Mouse (Mus musculus) limb, embryonic 14.5 days (tissue): ENCODE data around the gene Arnt. TPM values are rescaled to one million over a fixed set of nuclear protein-coding genes. Genes with fewer than 3 reads are reported as not detected.

ENCODE experiments used
- ATAC-seq: fragments of 200-750 bp; cut with Nextera tagmentation; 2 replicates; pipeline ENCODE4 v1.8.0; 2017; ENCODE audit warnings: low read depth, moderate number of reproducible peaks, moderate TSS enrichment; ENCODE audit not compliant: low FRiP score
- DNase-seq: peaks from one replicate; pipeline ENCODE4 v3.0.0-alpha.2; 2015; ENCODE audit warnings: low spot score
- H3K27ac ChIP-seq: fragments of 300-500 bp; sonication (generic); replicated peaks from 2 replicates; pipeline ENCODE4 v1.5.1; 2014; ENCODE audit warnings: low read depth, mild to moderate bottlenecking, low read length, moderate library complexity, mixed read lengths
- H3K27me3 ChIP-seq: fragments of 300-500 bp; sonication (generic); 2 replicates; pipeline ENCODE4 v1.6.1; 2014; ENCODE audit warnings: low read length, mixed read lengths; ENCODE audit not compliant: control insufficient read depth, insufficient read depth
- H3K36me3 ChIP-seq: fragments of 300-500 bp; sonication (generic); 2 replicates; pipeline ENCODE4 v1.6.1; 2014; ENCODE audit warnings: mild to moderate bottlenecking, low read length, moderate library complexity, mixed read lengths; ENCODE audit not compliant: control insufficient read depth, insufficient read depth
- H3K4me1 ChIP-seq: fragments of 300-500 bp; sonication (generic); 2 replicates; pipeline ENCODE4 v1.6.1; 2014; ENCODE audit warnings: antibody characterized with exemption, low read length, mixed read lengths; ENCODE audit not compliant: control insufficient read depth, insufficient read depth
- H3K4me2 ChIP-seq: fragments of 300-500 bp; sonication (generic); replicated peaks from 2 replicates; pipeline ENCODE4 v1.6.1; 2014; ENCODE audit warnings: low read depth, mild to moderate bottlenecking, low read length, moderate library complexity; ENCODE audit not compliant: severe bottlenecking
- H3K4me3 ChIP-seq: fragments of 300-500 bp; sonication (generic); replicated peaks from 2 replicates; pipeline ENCODE4 v1.5.1; 2014; ENCODE audit warnings: low read length
- H3K9ac ChIP-seq: fragments of 300-500 bp; sonication (generic); 2 replicates; pipeline ENCODE4 v1.6.1; 2014; ENCODE audit warnings: mild to moderate bottlenecking, low read depth, low read length, moderate library complexity; ENCODE audit not compliant: severe bottlenecking
- H3K9me3 ChIP-seq: fragments of 300-500 bp; sonication (generic); 2 replicates; pipeline ENCODE4 v1.6.1; 2016; ENCODE audit warnings: low read length; ENCODE audit not compliant: control insufficient read depth
- POLR2A ChIP-seq: fragments of 200-500 bp; IDR thresholded peaks from 2 replicates; pipeline ENCODE4 v1.8.0; 2012; ENCODE audit warnings: inconsistent platforms, mild to moderate bottlenecking, moderate library complexity, borderline replicate concordance; ENCODE audit not compliant: insufficient read depth, insufficient read length; ENCODE audit errors: extremely low read depth
- WGBS: fragments of 180-500 bp; shearing (Covaris S2); extraction: QIAGEN DNeasy Blood & Tissue Kit; methylation state at CpG from one replicate; pipeline ENCODE4 v1.1.7; 2014; 5-methylcytosine and 5-hydroxymethylcytosine counted together
- polyA plus RNA-seq, 2 experiments: library from polyadenylated mRNA; depleted of rRNA in 1 of 2; stranded (reverse) in 1 of 2; unstranded in 1 of 2; fragments of >200 nt; fragmentation: Nextera tagmentation in 1 of 2; extraction: Ambion mirVana in 1 of 2; gene quantifications; 2 replicates each; pipeline versions ENCODE4 v1.2.1 to v1.2.3; 2012 to 2014

Arnt gene
- polyA plus RNA-seq, 2 experiments: 37.9 to 57.1 TPM

- TF ChIP-seq POLR2A: no peak
- DNase-seq: no peak
- Histone ChIP-seq H3K36me3 (peaks cover 16% of the 10 kb centered on the region), H3K4me1 (no peaks in the 10 kb centered on the region), H3K27me3 (no peaks in the 10 kb centered on the region), H3K4me2 (no peak overlapping the region), H3K4me3 (no peak overlapping the region), H3K27ac (no peak overlapping the region), H3K9me3 (no peaks in the 10 kb centered on the region), H3K9ac (no peak overlapping the region)
- 48% methylated on average over 6 of the region's 6 CpGs for WGBS
- ATAC-seq: no peak
These were observed 75.2 kb downstream of the Arnt start for GRCm38 (mm10) chr3:95509348-95509747.

GRCm38 (mm10) chr3:95511611-95512180 lies 77.5 kb downstream of the Arnt start:
- peaks cover 13% of the 10 kb centered on the region for H3K36me3 ChIP-seq
- no peaks in the 10 kb centered on the region for H3K9me3 ChIP-seq
- H3K4me2 ChIP-seq: no peak overlapping the region
- DNase-seq: no peak
- no peak overlapping the region for H3K27ac ChIP-seq
- TF ChIP-seq POLR2A: no peak
- no peak for ATAC-seq
- WGBS: 80% methylated on average over 9 of the region's 9 CpGs
- no peaks in the 10 kb centered on the region for H3K27me3 ChIP-seq
- no peak overlapping the region for H3K9ac ChIP-seq
- H3K4me3 ChIP-seq: no peak overlapping the region
- no peaks in the 10 kb centered on the region for H3K4me1 ChIP-seq

- 90% methylated on average over 3 of the region's 3 CpGs for WGBS
- no peak for TF ChIP-seq POLR2A
- Histone ChIP-seq H3K36me3 (no peaks in the 10 kb centered on the region), H3K4me1 (peaks cover 3% of the 10 kb centered on the region; the same call in 1 of the 2 replicates), H3K9me3 (no peaks in the 10 kb centered on the region), H3K27me3 (no peaks in the 10 kb centered on the region), H3K9ac (no peak overlapping the region), H3K4me2 (no peak overlapping the region), H3K27ac (no peak overlapping the region), H3K4me3 (no peak overlapping the region)
- ATAC-seq (no peak), DNase-seq (no peak)
These were observed 82.4 kb downstream of the Arnt start for GRCm38 (mm10) chr3:95516614-95517041.

- H3K4me1 ChIP-seq: peaks cover 3% of the 10 kb centered on the region; the same call in 1 of the 2 replicates
- DNase-seq (peak; percentile 70), ATAC-seq (no peak; the same call in 1 of the 2 replicates)
- H3K36me3 ChIP-seq: no peaks in the 10 kb centered on the region
- no peak overlapping the region for H3K9ac ChIP-seq
- no peaks in the 10 kb centered on the region for H3K9me3 ChIP-seq
- no peaks in the 10 kb centered on the region for H3K27me3 ChIP-seq
- no peak overlapping the region for H3K4me3 ChIP-seq
- H3K4me2 ChIP-seq: 0 out of 2 replicates have a peak overlapping the region, but pooled peaks have one; percentile 3
- TF ChIP-seq POLR2A: no peak
- no peak overlapping the region for H3K27ac ChIP-seq
- 16% methylated on average over 10 of the region's 10 CpGs for WGBS
These were observed 83.3 kb downstream of the Arnt start for GRCm38 (mm10) chr3:95517493-95517898.

- H3K9me3 ChIP-seq: no peaks in the 10 kb centered on the region
- WGBS: 81% methylated on average over 7 of the region's 7 CpGs
These were observed 84.7 kb downstream of the Arnt start for GRCm38 (mm10) chr3:95518891-95519290.

GRCm38 (mm10) chr3:95519315-95519714 lies 85.1 kb downstream of the Arnt start:
- H3K9me3 ChIP-seq: no peaks in the 10 kb centered on the region
- no peaks in the 10 kb centered on the region for H3K27me3 ChIP-seq
- no peaks in the 10 kb centered on the region for H3K36me3 ChIP-seq
- no peak overlapping the region for H3K4me2 ChIP-seq
- WGBS: 72% methylated on average over 2 of the region's 2 CpGs
- H3K9ac ChIP-seq: no peak overlapping the region
- DNase-seq (no peak), ATAC-seq (no peak)
- H3K27ac ChIP-seq: no peak overlapping the region
- no peak for TF ChIP-seq POLR2A
- no peak overlapping the region for H3K4me3 ChIP-seq
- H3K4me1 ChIP-seq: peaks cover 3% of the 10 kb centered on the region; the same call in 1 of the 2 replicates

More at GRCm38 (mm10) chr3:95518891-95519290, 84.7 kb downstream of the Arnt start:
- no peak overlapping the region for H3K9ac ChIP-seq
- H3K4me1 ChIP-seq: peaks cover 3% of the 10 kb centered on the region; the same call in 1 of the 2 replicates
- no peaks in the 10 kb centered on the region for H3K36me3 ChIP-seq
- no peak for ATAC-seq
- no peak overlapping the region for H3K4me3 ChIP-seq
- no peak overlapping the region for H3K27ac ChIP-seq
- TF ChIP-seq POLR2A: no peak
- no peak overlapping the region for H3K4me2 ChIP-seq
- no peaks in the 10 kb centered on the region for H3K27me3 ChIP-seq
- no peak for DNase-seq
